Mouse (Mus musculus): ENCODE measurements around the gene Gm10188.

GRCm38 (mm10) chr1:132212218-132212617 lies 17.3 kb downstream of the Gm10188 start:
- TF ChIP-seq POLR2A (IDR thresholded peaks at IDR 0.05; ENCODE audit: borderline replicate concordance, low read depth, low read length) (no peak), CTCF (IDR thresholded peaks at IDR 0.05; ENCODE audit: low read depth, low read length) (peak; percentile 96)
